Mouse (Mus musculus) testis, postnatal 10 days (tissue): ENCODE data around the gene Grsf1.

Source experiments
- DNase-seq: peaks from one replicate; pipeline ENCODE4 v3.0.0; 2021; ENCODE audit warnings: low spot score

Grsf1 gene

DNA sequence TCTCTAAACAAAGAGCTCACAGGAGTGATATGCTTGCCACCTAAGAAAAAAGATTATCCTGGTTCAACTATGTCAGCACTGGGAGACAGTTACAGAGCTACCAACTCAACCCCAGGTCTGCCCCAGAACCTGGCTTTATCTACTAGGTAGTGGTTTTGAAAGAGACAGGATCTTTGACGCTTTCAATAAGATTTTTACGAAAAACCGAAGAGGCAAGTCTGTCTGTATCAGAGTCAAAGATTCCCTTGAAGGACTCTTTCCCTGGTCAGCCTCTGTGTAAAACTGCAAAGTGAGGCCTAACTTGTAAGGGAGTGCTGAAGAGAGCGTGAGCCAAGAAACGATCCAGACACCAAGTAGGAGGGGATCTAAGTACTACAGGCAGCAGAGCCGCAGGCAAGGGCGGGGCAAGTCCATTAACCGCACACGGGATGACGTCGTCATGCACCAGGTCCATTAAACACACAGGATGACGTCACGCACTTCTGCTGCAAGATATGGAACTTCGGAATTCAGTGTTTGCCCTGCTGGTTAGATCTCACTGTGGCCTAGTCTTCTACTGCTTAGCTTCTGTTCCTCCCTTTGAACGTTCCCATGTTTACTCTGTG, 12.7 kb upstream of the Grsf1 start:
- no peak for DNase-seq

DNA sequence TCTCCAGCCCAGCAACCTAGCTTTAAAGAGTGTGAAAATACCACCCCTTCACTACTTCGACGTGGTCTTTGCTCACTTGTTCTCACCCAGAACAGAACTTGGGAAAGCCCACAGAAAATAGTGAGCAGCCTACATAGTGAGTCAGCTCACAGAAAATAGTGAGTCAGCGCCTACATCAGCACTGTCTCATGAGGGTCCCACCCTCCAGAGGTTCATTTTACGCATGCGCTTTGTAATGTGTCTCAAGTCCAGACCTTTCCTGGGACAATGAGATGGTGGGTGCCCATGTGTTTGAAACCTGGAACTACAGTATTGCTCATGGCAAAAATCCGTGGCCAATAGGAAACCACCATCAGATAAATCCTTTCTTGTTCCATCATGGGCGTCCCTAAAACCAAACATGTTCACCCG, 12.0 kb upstream of the Grsf1 start:
- no peak for DNase-seq

DNA sequence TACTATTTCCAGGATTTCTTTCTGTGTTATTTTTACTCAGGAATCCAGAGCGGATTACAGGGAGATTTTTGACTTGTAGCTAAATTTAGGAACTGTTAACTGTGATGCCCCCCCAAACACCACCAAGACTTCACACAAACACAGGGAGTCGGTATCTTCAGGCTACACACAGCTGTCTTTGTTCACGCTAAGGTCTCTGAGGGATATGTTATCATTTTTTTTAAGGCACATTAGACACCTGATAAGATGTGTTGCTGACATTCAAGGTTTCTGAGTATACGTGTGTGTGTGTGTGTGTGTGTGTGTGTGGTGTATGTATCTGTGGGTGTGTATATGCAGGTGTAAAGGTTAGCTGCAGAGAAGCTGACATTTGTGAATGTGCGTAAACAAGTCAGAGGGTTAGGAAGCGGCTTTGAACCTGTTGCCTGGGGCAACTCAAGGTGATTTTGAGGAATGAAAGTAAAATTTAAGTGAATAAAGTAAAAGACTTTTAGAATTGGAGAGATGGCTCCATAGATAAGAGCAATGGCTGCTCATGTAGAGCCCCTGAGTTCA, 9.9 kb upstream of the Grsf1 start:
- DNase-seq = no peak

DNA sequence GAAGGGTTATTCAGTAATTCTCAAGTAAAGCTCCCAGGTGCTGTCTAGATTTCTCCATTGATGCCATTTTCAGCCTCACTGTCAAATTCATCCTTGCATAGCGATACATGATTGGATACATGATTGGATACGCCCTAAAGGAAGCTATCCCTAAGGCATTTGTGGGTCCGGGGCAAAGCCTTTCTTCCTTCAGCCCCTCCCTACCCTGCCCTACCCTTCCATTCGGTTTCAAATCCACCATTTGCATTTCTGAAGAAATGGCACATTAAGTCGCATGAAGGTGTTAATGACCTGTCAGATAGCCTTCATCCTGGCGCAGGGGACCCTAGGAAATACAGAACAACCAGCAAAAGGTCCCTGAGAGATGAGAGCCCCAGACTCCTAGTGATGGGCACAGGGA, 9.3 kb upstream of the Grsf1 start:
- no peak for DNase-seq

DNA sequence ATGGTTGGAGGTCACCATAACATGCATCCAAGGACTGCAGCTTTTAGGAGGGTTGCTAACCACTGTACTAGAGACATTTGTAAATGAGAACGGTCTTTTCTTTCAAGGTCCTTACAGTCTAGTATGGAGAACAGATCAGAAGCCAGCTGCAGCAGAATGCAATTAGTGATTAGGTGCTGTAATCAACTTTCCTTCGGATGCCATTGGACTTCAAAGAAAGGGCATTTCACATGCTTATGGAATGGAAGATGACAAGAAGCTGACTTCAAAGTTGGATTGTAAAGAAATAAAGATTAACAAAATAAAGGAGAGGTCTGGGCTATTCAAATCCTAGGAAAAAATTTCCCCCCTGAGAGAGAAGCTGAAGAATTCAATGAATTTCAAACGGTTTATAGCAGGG, 8.3 kb upstream of the Grsf1 start:
- DNase-seq = no peak

DNA sequence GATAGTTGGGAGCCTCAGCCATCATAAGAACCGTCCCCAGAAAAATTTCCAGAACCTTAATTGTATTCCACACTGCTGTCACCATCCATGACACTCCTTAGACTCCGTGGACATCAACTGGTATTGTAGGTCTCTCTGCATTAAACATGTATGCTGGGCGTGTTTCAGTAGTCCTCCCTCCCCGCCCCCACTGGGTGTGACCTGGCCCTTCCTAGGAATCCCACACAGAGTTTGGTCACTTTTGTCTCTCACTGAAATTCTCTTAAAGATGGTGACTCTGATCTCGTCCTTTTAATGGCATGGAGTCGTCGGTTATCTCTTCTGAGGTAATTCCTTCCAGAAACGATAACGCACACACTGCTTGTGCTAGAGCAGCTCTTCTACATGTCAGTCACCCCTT, 7.7 kb upstream of the Grsf1 start:
- no peak for DNase-seq

DNA sequence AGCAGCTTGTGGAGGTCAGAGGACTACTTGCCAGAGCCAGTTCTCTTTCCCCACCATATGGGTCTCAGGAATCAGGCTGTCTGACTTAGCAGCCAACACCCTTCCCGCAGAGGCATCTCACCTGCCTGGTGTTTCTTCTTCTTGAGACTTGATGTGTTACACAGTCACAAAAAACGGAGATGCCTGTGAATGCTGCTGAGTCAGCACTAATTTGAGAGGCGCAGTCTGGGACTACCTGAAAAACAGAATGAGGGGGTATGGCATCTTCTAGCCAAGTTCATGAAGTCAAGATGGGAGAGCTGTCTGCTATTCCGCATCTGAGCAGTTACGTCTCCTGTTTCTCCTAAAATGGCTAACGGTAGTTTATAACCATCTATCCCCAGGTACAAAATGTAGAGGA, 4.6 kb upstream of the Grsf1 start:
- DNase-seq = no peak

DNA sequence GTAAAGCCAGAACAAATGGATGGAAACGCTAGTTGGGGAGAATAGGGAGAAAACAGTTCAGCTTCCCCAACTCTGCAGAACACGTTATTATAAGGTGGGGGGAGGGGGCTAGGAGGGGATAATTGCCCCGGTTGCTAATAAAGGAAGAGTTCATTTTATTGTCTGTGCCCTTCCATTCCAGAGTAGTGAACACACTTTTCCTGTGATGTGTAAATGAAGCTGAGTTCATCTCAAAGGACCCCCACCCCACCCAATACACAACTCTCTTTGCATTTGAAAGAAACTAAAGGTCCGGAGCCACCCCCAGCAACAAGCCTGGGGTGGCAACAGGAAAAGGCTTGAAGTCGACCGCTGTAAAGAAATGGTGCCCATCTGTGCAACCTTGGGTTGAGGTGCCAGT, 3.4 kb upstream of the Grsf1 start:
- DNase-seq = no peak

DNA sequence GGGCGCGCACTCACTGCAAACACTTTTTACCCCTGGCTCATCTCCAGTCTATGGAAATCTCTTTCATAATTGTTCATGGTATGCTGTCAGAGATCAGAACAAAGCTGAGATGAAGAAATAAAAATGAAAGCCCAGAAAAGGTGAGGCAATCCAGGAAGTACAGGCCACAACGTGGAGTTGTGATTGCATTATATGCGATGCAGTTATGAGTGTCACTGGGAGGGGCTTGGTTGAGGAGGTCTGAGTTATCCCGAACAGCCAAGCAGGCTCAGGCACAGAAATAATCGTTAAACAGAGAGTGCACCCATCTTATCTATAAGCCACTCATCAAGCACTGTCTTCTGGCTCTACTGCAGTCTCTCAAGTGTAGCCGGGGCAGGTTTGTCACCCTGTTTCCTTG, 3.0 kb upstream of the Grsf1 start:
- no peak for DNase-seq

DNA sequence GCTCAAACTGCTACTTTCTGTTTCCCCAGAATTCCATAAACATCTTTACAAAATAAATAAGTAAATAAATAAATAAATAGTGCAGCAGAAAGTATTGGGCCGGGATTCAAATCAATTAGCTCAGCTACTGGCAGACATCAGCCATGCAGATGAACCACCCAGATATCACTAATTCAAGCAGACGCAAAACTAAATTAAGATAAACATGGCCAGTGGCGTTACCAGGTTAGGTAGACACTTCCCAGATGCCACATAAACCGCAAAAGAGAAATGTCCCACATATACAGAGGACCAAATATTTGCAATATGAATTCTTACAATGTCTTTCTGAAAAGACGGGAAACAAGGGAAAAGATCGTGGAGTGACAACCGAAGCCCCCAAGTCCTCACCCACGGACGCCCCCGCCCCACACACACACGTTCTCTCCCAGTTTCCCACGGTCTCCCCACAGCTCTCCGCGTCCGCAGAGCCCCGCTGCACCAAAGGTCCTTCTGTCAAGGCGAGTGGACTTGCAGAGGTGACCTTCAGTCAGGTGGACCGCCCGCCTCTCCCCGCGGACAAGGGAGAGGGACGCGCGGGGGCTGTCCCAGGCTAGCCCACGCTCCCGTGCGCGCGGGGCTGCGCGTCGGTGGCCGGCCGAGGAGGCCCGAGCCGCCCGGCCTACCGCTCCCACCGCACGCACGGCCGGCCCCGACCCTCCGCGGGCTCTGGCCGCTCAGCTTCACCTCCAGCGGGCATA, 1.1 kb downstream of the Grsf1 start:
- peak; percentile 55 for DNase-seq

DNA sequence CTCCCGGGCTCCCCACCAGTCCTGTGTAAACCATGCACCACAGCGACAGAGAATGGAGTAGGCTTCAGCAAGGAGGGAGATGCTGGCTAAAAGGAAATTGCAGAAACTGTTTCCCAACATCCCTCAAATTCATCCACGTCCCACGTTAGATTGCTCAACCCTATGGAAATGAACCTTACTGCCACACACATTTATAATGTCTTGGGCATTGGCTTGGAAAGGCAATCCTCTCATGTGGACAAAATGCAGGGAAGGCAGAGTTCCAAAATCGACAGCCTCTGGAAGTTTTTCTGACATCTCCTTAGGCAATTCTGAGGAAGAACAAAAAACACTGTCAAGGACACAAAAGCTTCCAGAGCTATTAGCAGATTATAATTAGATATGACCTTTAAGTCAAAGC, 12.1 kb downstream of the Grsf1 start:
- no peak for DNase-seq

DNA sequence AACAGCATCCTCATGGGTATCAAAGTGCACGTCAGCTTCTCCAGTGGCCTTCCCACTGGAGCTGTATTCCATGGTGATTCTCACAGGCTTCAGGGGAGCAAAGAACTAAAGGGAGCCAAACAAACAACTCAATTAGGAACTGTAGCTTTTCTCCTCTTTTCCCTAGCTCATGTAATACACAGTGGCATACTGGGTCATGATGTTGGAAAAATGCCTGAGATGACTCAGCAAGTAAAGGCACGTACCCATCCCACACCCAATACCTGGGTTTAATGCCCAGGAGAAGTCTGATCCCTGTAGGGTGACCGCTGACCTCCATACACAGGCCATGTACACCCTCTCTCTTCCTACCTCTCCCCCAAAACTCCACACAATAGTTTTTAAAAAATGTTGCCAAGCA, 12.8 kb downstream of the Grsf1 start:
- DNase-seq = no peak

DNA sequence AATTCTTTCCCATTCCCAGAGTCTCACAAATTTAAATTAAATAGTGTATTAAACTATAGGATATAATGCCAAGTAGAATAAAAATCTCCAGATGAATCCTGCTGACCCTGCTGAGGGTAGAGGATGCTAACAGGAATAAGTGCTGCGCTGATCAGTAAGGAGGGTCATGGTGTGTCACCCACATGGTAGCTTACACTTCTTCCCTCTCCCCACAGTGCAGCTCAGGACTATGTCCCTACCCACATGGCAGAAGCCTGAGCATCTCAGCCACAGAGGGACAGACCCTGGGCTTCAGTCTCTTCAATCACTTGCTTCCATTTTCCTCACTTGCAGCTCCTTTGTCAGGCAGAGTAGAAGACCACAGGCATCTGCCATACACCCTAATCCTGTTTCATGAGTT, 18.1 kb downstream of the Grsf1 start:
- no peak for DNase-seq

DNA sequence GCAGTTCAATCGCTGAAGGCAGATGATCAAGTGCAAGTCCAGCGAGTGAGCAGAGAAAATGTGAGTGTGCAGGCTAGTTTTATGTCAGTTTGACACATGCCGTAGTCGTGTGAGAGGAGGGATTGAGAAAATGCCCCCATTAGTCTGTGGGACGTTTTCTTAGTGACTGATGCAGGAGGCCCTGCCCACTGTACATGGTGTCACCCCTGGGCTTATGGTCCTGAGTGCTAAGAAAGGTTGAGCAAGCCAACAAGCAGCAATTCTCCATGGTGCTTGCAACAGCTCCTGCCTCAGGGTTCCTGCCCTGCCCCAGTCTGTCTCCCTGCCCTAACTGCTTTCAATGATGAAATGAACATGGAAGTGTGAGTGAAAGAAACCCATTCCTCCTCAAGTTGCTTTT, 23.4 kb downstream of the Grsf1 start:
- no peak for DNase-seq

DNA sequence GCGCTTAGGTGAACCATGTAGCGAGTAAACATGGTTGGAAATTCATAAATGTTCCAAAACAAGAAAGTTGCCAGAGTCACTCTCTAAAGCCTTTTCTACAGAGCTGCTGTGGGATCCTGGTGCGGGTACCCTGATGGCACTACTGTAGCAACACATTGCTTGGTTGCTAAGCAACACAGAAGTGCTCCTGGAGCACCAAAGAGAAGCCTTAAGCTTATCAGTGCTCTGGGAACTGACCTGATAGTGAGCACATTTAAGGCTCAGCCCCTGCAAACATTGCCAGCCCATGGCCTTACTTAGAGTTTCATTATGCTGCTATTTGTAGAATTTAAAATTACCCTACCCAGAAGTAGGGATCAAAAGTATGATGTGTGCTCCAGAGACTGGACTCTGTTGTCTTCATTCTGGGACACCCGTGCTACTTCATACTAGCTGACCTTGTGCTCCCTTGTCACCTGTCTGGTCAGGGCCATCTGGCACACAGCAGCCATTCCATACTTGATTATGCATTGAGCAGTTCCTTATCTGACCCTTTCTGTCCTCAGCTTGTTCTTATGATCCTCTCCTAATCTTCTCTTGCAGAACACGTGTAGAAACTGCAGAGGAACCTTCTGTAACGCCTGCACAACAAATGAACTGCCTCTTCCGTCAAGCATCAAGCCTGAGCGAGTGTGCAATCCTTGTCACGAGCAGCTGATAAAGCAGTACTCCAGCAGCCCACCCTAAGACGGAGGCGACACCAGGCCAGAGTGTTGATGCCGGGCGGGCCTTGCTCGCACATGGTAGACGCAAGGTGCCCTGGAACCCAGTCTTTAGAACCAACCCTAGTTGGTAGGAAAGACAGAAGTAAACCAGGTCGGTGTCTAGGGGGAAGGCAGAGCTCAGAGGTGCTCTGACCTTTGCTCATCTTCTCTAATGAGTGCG, 26.5 kb downstream of the Grsf1 start:
- DNase-seq = no peak

DNA sequence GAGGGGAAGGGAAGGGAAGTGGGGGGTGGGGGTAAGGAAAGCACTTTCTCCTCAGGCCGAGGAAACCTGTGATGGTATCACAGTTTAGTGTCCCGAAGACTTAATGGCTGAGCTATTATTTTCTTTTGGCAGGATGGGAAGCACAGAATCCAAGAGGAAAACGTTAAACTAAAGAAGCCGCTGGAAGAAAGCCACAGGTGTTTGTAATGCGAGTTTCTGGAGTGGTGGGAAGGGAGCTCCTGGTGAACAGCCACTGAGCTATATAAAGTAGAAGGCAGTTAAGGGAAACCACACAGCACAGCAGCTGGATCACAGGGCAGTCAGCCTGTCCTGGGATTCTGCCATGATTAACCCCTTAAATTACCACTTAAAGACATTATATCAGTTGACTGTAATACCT, 30.6 kb downstream of the Grsf1 start:
- DNase-seq = no peak

DNA sequence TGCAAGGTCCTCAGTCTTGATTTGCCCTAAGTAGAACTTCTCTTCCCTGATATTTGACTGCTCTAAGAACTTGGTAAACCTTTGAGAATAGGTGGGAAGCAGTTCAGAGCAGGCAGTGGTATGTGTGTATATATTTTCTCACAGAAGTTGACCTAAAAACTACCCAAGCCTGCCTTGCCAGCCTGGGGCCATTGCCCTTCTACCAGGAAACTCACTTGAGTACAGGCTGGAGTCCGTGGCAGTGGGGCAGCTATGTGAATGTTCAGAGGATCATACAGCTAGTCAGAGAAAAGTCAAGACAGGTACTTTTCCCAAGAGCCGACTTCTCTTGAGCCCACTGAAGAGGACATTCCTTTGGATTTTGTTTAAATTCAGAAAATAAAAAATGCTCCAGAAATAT, 31.1 kb downstream of the Grsf1 start:
- peak; percentile 34 for DNase-seq

DNA sequence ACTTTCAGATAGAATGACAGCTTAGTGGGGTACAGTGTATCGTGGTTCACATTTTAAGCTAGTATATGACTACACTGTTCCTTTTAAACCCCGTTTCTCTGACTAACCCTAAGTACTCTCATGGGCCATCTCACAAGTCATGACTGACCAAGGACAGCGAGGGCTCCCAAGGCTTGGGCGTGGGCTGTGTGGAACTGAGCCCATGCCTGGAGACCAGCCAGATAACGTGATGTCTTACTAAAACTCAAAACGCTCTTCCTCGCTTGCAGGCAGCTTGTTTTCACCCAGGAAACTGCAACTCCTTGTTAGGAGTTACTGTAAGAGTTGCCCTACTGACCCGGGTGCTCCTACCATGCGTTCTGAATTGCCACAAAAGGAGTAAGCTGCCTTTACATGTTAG, 32.5 kb downstream of the Grsf1 start:
- DNase-seq = peak; percentile 76

DNA sequence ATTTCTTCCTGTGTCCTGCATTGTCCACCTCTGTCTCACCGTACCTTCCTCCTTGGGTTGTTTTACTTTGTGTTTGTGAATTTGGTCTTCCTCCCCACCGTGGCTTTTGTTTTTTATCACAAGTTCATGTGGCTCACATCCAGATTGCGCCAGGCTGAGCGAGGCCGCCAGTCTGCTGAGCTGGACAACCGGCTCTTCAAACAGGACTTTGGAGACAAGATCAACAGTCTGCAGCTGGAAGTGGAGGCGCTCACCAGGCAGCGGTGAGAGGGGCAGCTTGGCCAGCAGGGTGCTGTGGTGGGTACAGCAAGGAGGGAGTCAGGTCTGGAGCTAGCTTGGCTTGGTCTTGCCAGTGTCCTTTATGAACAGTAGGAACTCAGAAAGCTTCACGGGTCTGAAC, 33.2 kb downstream of the Grsf1 start:
- DNase-seq = no peak

DNA sequence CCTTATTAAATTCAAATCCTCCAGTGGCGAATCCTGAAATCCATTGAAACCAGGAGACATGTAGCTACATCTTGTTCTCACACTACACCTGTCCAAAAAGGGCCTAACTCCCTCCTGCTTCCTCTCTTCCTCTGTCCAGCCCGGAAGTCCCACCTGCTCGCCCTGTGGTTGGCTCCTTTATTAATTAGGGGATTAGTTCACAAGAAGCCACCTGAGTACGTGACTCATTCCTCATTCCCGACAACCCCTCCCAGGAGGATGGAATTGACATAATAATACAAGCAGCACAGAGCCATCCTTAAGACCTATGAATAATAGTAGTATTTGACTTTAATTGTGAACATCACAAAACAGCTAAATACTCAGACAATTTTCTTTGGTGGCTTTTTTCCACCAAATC, 41.9 kb downstream of the Grsf1 start:
- DNase-seq = peak; percentile 24

DNA sequence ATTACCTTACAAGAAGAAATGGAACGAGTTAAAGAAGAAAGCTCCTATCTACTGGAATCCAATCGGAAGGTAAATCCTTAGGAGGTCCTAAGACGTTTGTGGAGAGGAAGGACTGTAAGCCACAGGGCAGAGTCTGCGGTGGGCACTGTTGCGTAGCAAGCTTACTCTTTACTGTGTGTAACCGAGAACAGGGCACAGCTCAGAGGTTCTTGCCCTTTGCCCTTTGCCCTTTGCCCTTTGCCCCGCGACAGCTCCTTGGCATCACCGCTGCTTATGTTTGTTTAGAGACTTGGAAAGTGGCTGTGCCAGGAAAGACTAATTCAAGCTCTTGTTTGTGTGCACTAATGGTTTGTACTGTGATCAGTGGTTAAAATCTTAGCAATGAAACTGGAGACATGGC, 43.5 kb downstream of the Grsf1 start:
- peak; percentile 31 for DNase-seq

DNA sequence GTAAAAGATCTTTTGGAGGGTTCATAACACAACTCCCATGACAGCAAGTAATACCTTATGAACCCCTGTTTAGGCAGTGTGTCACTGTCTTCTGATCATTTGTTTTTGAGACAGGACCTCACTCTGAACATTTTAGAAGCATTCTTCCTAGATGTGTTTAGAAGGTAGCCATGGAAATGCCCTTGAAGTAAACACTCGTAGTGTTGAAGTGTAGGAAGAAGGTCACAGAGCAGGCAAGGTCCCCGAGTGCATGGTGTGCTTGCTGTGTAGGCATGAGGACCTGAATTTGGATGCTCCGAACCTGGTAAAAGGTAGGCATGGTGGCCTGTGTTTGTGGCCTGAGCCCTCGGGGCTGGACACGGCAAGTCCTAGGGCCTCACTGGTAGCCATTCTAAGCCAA, 44.4 kb downstream of the Grsf1 start:
- DNase-seq = peak; percentile 27

DNA sequence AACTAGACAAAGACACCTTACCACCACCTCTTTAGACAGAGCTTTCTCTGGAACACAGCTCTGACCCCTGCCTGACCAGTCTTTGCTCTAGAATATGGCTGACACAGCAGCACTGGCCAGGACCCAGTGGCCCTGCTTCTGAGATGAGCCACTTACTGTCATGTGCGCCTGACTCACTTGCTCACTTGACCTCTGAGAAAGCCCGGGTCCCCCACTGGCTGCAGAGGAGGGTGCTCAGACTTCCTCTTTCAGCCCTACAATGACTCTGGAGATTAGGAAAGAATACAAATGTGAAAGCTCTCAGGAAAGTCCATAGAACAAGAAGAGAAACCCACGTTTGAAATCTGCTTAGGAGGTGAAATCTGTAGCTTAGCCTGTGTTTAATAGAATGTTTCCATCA, 45.1 kb downstream of the Grsf1 start:
- peak; percentile 34 for DNase-seq
